Mouse (Mus musculus) liver, embryonic 13.5 days (tissue): ENCODE data around the gene Arid2. TPM values are rescaled to one million over a fixed set of nuclear protein-coding genes. Genes with fewer than 3 reads are reported as not detected.

ENCODE experiments used
- ATAC-seq: fragments of 200-750 bp; cut with Nextera tagmentation; 2 replicates; pipeline ENCODE4 v1.8.0; 2017; ENCODE audit warnings: low read depth, mild to moderate bottlenecking, moderate number of reproducible peaks, moderate library complexity
- DNase-seq: peaks from one replicate; pipeline ENCODE4 v3.0.0; 2022
- H3K27ac ChIP-seq: fragments of 300-500 bp; sonication (generic); 2 replicates; pipeline ENCODE4 v1.5.1; 2015; ENCODE audit warnings: moderate library complexity, mild to moderate bottlenecking, inconsistent platforms
- H3K27me3 ChIP-seq: fragments of 300-500 bp; sonication (generic); 2 replicates; pipeline ENCODE4 v1.6.1; 2015; ENCODE audit warnings: mild to moderate bottlenecking, inconsistent platforms
- H3K36me3 ChIP-seq: fragments of 300-500 bp; sonication (generic); 2 replicates; pipeline ENCODE4 v1.6.1; 2015; ENCODE audit warnings: mild to moderate bottlenecking, inconsistent platforms
- H3K4me1 ChIP-seq: fragments of 300-500 bp; sonication (generic); replicated peaks from 2 replicates; pipeline ENCODE4 v1.6.1; 2015; ENCODE audit warnings: inconsistent platforms
- H3K4me2 ChIP-seq: fragments of 300-500 bp; sonication (generic); 2 replicates; pipeline ENCODE4 v1.6.1; 2015; ENCODE audit warnings: inconsistent platforms, mild to moderate bottlenecking, moderate library complexity
- H3K4me3 ChIP-seq: fragments of 300-500 bp; sonication (generic); replicated peaks from 2 replicates; pipeline ENCODE4 v1.5.1; 2015; ENCODE audit warnings: mild to moderate bottlenecking, inconsistent platforms
- H3K9ac ChIP-seq: fragments of 300-500 bp; sonication (generic); 2 replicates; pipeline ENCODE4 v1.6.1; 2015; ENCODE audit warnings: mild to moderate bottlenecking, inconsistent platforms
- H3K9me3 ChIP-seq: fragments of 300-500 bp; sonication (generic); replicated peaks from 2 replicates; pipeline ENCODE4 v1.6.1; 2016; ENCODE audit warnings: inconsistent platforms
- WGBS: fragments of 180-500 bp; shearing (Covaris S2); methylation state at CpG from one replicate; pipeline ENCODE4 v1.1.7; 2015; ENCODE audit not compliant: insufficient replicate concordance; 5-methylcytosine and 5-hydroxymethylcytosine counted together
- polyA plus RNA-seq: library from polyadenylated mRNA; unstranded; fragments of >200 nt; fragmentation: Nextera tagmentation; extraction: Ambion mirVana; gene quantifications from 2 replicates; pipeline ENCODE4 v1.2.1, GENCODE M21; 2015

The Arid2 gene
- polyA plus RNA-seq, 1 experiment from 2014 or later: 7.9 TPM

DNA sequence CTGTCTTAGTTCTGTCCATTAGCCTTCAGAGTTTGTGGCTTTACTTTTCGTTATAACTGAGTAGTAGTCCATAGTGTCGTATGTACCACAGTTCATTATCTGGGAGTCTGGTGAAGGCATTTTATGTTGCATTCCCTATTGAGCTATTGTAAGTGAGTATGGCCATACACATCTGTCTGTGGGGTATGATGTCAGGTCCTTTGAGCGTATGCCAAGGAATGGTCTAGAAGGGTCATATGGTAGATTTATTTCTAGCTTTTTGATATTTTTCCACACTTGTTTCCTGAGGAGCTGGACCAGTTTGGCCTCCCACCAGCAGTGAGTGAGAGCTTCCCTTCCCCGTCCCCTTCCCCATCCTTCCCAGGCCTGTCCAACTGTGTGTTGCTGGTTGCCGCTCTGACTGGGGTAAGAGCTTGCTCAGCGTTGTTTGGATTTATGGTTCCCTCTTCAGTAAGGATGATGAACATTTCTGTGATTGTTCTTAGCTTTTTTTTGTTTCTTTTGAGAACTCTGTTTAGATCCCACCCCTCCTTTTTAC is 58.1 kb downstream of the Arid2 start:
- DNase-seq (no peak), ATAC-seq (no peak)
- Histone ChIP-seq H3K36me3 (peaks cover 6% of the 10 kb centered on the region), H3K4me1 (peaks cover 50% of the 10 kb centered on the region), H3K27me3 (no peaks in the 10 kb centered on the region), H3K4me2 (peak overlapping the region; percentile 52), H3K4me3 (peak overlapping the region; percentile 5; the same call in 1 of the 2 replicates), H3K9me3 (no peaks in the 10 kb centered on the region), H3K9ac (peak overlapping the region; percentile 26), H3K27ac (peak overlapping the region; percentile 87)
- WGBS: 75% methylated on average over 6 of the region's 6 CpGs

DNA sequence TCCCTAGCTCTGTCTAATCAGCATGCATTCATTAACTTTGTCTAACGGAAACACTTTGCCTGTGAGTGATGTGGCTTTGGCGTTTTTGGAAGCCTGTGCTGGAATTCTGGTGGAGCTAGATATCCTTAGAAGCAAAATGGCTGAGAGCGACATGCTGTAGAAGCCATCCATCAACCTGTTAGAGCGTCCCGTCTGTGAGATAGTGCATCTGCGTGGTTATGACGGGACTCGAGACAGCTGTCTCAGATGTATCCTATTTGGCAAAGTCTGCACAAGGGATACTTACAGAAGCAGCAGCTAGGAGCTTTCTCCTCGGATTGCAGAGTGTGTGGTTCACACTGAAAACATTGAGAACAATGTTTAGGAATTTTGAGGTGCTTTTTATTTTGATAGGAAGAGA is 64.1 kb downstream of the Arid2 start:
- H3K4me3 ChIP-seq: no peak overlapping the region
- ATAC-seq (no peak), DNase-seq (no peak)
- peaks cover 49% of the 10 kb centered on the region for H3K36me3 ChIP-seq
- H3K27ac ChIP-seq: no peak overlapping the region
- H3K9ac ChIP-seq: no peak overlapping the region
- H3K9me3 ChIP-seq: no peaks in the 10 kb centered on the region
- H3K4me2 ChIP-seq: no peak overlapping the region
- H3K27me3 ChIP-seq: no peaks in the 10 kb centered on the region
- WGBS: 89% methylated on average over 9 of the region's 9 CpGs
- H3K4me1 ChIP-seq: no peaks in the 10 kb centered on the region; the same call in 1 of the 2 replicates

DNA sequence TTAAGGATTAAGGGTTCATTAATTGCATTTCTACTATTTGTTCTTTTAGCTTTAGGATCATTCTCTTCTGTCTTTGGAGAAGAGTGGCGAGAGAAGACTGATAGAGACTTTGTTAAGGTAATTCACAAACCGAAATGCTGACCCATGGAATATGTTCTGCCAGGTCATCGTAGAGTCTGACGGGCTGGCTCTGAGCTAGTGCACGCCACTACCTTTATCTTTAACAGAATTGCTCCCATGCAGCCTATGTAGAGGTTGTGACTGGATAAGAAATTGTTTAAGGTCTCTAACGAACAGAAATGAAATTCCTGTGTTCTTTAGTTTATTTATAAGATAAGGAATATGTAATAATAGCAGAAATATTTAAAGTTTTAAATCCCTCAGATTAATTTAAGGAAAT is 71.6 kb downstream of the Arid2 start:
- Histone ChIP-seq H3K36me3 (peaks cover 63% of the 10 kb centered on the region), H3K27ac (no peak overlapping the region)

DNA sequence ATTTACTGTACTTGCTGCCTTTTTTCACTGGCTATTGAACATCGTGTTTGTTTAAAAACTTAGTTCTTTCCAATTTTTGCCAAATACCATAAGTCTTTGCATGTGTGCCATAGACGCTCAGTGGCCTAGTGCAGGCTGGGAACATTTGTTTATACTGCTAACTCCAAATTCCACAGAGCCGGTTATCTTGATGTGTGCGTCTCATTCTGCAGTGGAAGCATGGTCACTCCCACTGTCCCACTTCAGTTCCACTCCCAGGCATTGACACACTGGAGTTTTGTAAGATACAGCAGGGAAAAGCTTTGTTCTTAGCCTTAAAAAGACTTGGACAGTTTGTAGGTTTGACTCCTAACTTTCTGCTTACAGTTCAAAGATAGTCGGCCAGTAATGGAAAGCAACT is 73.3 kb downstream of the Arid2 start:
- no peak overlapping the region for H3K4me2 ChIP-seq
- H3K9ac ChIP-seq: no peak overlapping the region
- H3K9me3 ChIP-seq: no peaks in the 10 kb centered on the region
- 0 out of 2 replicates have a peak, but pooled peaks cover 4% of the 10 kb centered on the region for H3K4me1 ChIP-seq
- peaks cover 72% of the 10 kb centered on the region for H3K36me3 ChIP-seq
- H3K27me3 ChIP-seq: no peaks in the 10 kb centered on the region
- no peak for ATAC-seq
- no peak for DNase-seq
- no peak overlapping the region for H3K4me3 ChIP-seq
- WGBS: 78% methylated on average over 5 of the region's 5 CpGs
- H3K27ac ChIP-seq: no peak overlapping the region

More for the DNA sequence above, 71.6 kb downstream of the Arid2 start:
- ATAC-seq (peak; percentile 74), DNase-seq (no peak)
- Histone ChIP-seq H3K9ac (no peak overlapping the region), H3K4me3 (no peak overlapping the region), H3K9me3 (no peaks in the 10 kb centered on the region), H3K4me2 (no peak overlapping the region), H3K4me1 (0 out of 2 replicates have a peak, but pooled peaks cover 4% of the 10 kb centered on the region), H3K27me3 (no peaks in the 10 kb centered on the region)
- 39% methylated on average over 6 of the region's 6 CpGs for WGBS

- Histone ChIP-seq H3K9me3 (no peaks in the 10 kb centered on the region), H3K27ac (no peak overlapping the region), H3K4me1 (no peaks in the 10 kb centered on the region), H3K9ac (no peak overlapping the region), H3K36me3 (peaks cover 90% of the 10 kb centered on the region), H3K4me3 (no peak overlapping the region), H3K4me2 (no peak overlapping the region), H3K27me3 (no peaks in the 10 kb centered on the region)
- DNase-seq (no peak), ATAC-seq (no peak)
- WGBS: 79% methylated on average over 3 of the region's 3 CpGs
Observed at GRCm38 (mm10) chr15:96365351-96365750, 78.0 kb downstream of the Arid2 start.

DNA sequence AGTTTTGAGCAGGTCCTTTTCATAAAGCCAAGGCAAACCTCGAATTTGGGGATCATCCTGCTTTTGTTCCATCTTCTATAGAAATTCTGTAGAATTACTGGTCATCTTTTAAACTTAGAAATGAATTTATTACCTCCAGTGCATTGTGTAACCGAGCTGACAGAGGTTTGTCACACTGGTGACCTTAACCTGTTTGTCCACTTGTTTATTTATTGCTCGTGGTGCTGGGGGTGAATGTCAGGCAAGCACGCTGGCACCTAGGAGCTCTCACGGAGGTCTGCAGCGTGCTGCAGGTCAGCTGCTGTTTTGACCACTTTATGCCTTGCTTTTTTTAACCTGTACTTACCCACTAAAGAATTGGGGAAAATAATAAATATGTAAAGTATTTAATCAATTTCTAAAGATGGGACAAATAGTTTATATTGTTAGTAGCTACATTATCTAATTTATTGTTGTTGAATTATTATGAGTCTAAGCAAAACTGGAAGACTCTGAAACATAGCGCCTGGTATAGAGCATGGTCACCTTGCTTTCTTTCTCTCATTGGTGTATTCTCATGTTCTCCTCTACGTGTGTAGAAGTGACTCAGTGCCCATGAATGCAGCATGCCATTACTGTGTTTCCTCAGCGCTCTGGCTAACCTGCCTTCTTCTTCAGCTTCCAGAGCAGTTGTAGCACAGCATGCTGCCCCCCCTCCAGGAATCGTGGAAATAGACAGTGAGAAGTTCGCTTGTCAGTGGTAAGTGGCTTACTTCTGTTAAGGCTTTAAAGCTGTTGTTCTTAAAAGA is 79.1 kb downstream of the Arid2 start:
- no peaks in the 10 kb centered on the region for H3K27me3 ChIP-seq
- no peak overlapping the region for H3K27ac ChIP-seq
- no peak overlapping the region for H3K4me2 ChIP-seq
- ATAC-seq: no peak
- H3K9me3 ChIP-seq: no peaks in the 10 kb centered on the region
- DNase-seq: no peak
- 86% methylated on average over 11 of the region's 11 CpGs for WGBS
- H3K9ac ChIP-seq: no peak overlapping the region
- H3K4me1 ChIP-seq: no peaks in the 10 kb centered on the region
- peaks cover 92% of the 10 kb centered on the region for H3K36me3 ChIP-seq
- no peak overlapping the region for H3K4me3 ChIP-seq

DNA sequence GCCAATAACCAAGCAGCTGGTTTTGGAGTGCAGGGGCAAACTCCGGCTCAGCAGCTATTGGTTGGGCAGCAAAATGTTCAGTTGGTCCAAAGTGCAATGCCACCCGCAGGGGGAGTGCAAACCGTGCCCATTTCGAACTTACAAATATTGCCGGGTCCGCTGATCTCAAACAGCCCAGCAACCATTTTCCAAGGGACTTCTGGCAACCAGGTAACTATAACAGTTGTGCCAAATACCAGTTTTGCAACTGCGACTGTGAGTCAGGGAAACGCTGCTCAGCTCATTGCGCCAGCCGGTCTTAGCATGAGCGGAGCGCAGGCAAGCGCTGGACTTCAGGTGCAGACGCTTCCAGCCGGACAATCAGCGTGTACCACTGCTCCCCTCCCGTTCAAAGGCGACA is 84.0 kb downstream of the Arid2 start:
- H3K4me3 ChIP-seq: no peak overlapping the region
- DNase-seq (no peak), ATAC-seq (no peak)
- no peak overlapping the region for H3K9ac ChIP-seq
- WGBS: 92% methylated on average over 18 of the region's 18 CpGs
- no peak overlapping the region for H3K4me2 ChIP-seq
- no peaks in the 10 kb centered on the region for H3K4me1 ChIP-seq
- no peaks in the 10 kb centered on the region for H3K9me3 ChIP-seq
- H3K27ac ChIP-seq: no peak overlapping the region
- H3K36me3 ChIP-seq: peaks cover 81% of the 10 kb centered on the region
- H3K27me3 ChIP-seq: no peaks in the 10 kb centered on the region

DNA sequence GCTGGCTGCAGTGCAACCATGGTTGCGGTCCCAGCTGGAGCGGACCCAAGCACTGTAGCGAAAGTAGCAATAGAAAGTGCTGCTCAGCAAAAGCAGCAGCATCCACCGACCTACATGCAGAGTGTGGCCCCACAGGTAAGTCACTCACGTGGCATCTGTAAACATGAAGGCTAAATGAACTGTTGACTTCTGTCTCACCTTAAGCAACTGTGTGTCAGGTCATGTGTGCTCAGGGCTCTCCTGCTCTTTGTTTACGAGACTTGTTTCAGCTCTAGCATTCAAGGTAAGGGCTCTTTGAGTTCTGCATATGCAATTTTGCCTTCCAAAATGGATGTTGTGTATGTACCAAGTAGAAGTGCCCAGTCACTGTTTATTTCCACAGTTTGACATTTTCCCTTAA is 85.3 kb downstream of the Arid2 start:
- 90% methylated on average over 6 of the region's 6 CpGs for WGBS
- Histone ChIP-seq H3K9me3 (no peaks in the 10 kb centered on the region), H3K36me3 (peaks cover 86% of the 10 kb centered on the region), H3K4me2 (no peak overlapping the region), H3K9ac (no peak overlapping the region), H3K27me3 (no peaks in the 10 kb centered on the region), H3K4me3 (no peak overlapping the region), H3K4me1 (no peaks in the 10 kb centered on the region), H3K27ac (no peak overlapping the region)
- ATAC-seq (no peak), DNase-seq (no peak)

- Histone ChIP-seq H3K4me1 (no peaks in the 10 kb centered on the region), H3K27me3 (no peaks in the 10 kb centered on the region), H3K4me3 (no peak overlapping the region), H3K36me3 (peaks cover 86% of the 10 kb centered on the region), H3K9me3 (no peaks in the 10 kb centered on the region), H3K4me2 (no peak overlapping the region), H3K9ac (no peak overlapping the region), H3K27ac (no peak overlapping the region)
- 83% methylated on average over 5 of the region's 5 CpGs for WGBS
- ATAC-seq (no peak), DNase-seq (no peak)
Observed at GRCm38 (mm10) chr15:96373161-96373560, 85.8 kb downstream of the Arid2 start.

- Histone ChIP-seq H3K27me3 (no peaks in the 10 kb centered on the region), H3K4me2 (no peak overlapping the region), H3K36me3 (peaks cover 76% of the 10 kb centered on the region), H3K4me3 (no peak overlapping the region), H3K9ac (no peak overlapping the region), H3K4me1 (no peaks in the 10 kb centered on the region), H3K9me3 (no peaks in the 10 kb centered on the region), H3K27ac (no peak overlapping the region)
- WGBS: 77% methylated on average over 2 of the region's 2 CpGs
- ATAC-seq (no peak), DNase-seq (no peak)
Observed at GRCm38 (mm10) chr15:96376214-96376613, 88.9 kb downstream of the Arid2 start.

GRCm38 (mm10) chr15:96377263-96377662 is 89.9 kb downstream of the Arid2 start:
- H3K9me3 ChIP-seq: no peaks in the 10 kb centered on the region
- H3K4me1 ChIP-seq: no peaks in the 10 kb centered on the region
- peaks cover 73% of the 10 kb centered on the region for H3K36me3 ChIP-seq
- 81% methylated on average over 5 of the region's 5 CpGs for WGBS
- no peak overlapping the region for H3K4me3 ChIP-seq
- no peak overlapping the region for H3K27ac ChIP-seq
- DNase-seq (no peak), ATAC-seq (no peak)
- H3K27me3 ChIP-seq: no peaks in the 10 kb centered on the region
- H3K4me2 ChIP-seq: no peak overlapping the region
- no peak overlapping the region for H3K9ac ChIP-seq

DNA sequence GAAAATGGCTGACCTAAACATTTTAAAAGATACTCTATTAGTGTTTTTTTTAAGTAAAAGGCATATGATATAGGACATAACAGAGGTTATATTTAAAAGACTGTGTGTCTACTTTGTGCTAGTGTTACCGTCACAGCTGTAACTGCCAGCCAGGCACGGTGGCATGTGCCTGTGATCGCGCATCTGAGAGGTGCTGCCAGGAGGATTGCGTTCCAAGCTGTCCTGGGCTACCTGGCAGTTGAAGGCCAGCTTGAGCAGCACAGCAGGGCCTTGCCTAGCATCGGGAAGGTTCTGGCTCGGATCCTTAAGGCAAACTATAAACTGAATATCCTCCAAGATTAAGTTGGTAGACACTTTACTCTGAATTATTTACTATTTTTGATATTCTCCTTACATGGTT is 90.4 kb downstream of the Arid2 start:
- H3K36me3 ChIP-seq: peaks cover 73% of the 10 kb centered on the region

More for the DNA sequence above, 90.4 kb downstream of the Arid2 start:
- no peak overlapping the region for H3K4me3 ChIP-seq
- H3K27me3 ChIP-seq: no peaks in the 10 kb centered on the region
- no peak overlapping the region for H3K4me2 ChIP-seq
- H3K9me3 ChIP-seq: no peaks in the 10 kb centered on the region
- DNase-seq (no peak), ATAC-seq (no peak)
- WGBS: 89% methylated on average over 7 of the region's 7 CpGs
- H3K4me1 ChIP-seq: no peaks in the 10 kb centered on the region
- no peak overlapping the region for H3K9ac ChIP-seq
- H3K27ac ChIP-seq: no peak overlapping the region
